28 mouse cellular contexts compared by ENCODE assay signal in the genomic region with DNA sequence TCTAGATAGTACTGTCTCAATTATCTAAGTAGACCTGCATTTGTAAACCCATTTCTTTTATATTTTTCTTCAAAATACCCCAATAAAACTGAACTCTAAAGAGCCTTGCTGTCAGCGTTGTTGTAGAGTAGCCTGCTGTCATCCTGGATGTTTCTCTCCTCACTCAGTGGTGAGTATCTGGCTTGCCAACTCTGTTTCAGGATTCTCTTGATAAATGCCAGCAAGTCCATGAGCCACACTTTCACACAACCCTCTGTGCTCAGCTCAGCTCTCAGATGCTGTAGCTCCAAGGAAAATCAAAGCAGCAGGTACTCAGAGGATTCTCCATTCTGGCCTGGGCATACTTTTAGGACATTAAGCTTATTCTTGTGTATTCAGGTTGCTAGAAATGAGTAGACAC.
A peak's percentile ranks its signal among the peaks of the same experiment; 100 is the strongest.
DNase-seq lines count a peak whose midpoint lies in the region; ATAC-seq and TF ChIP-seq lines count a peak whose summit lies in the region.
"Had no signal": no experiment of that assay in that cellular context is flagged by ENCODE, and none has a peak within 500 bp of the region (broad histone marks: within the 10 kb centered on the region; RNA-seq: fewer than 3 reads in every experiment).

No protein-coding gene starts in this region.

- DNase-seq in frontal cortex, postnatal 36 days (ENCODE audit: low spot score in 2 of 2), result no peak
- DNase-seq in left cerebral cortex, postnatal 4 days, result peak; percentile 23
- DNase-seq in left cerebral cortex, postnatal 36 days (ENCODE audit: low spot score in 2 of 2), result no peak
- peak; percentile 61 to 89 for DNase-seq in cerebellum, adult 2 months
- DNase-seq in cerebellum, postnatal 25 days, result peak; percentile 64 to 72
- no peak for DNase-seq in thymus, postnatal 4 days
- DNase-seq: adrenal gland, postnatal 25 days; gastrocnemius, adult 2 months; kidney, postnatal 25 days; layer of hippocampus, postnatal 36 days; lung, adult 18-20 months; lung, postnatal 10 days; retina, postnatal 1 day; right cerebral cortex, postnatal 25 days; spleen, adult 18-20 months; thymus, postnatal 14 days had no signal

- intact Hi-C loops in left cerebral cortex, postnatal 4 days (cut with DNase I), result no loop called here
- intact Hi-C loops in left cerebral cortex, postnatal 36 days (cut with DNase I), result no loop called here

- no peaks in the 10 kb centered on the region for H3K9me3 ChIP-seq in forebrain, embryonic 15.5 days
- H3K9me3 ChIP-seq: embryonic facial prominence, embryonic 10.5 days; heart, embryonic 10.5 days; intestine, embryonic 15.5 days; limb, embryonic 13.5 days; liver, embryonic 12.5 days; midbrain, embryonic 13.5 days; neural tube, embryonic 12.5 days had no signal

- H3K4me2 ChIP-seq in forebrain, embryonic 15.5 days (replicated peaks), result no peak overlapping the region
- H3K4me2 ChIP-seq: hindbrain, embryonic 14.5 days; intestine, embryonic 15.5 days; limb, embryonic 13.5 days; liver, embryonic 12.5 days; midbrain, embryonic 13.5 days; neural tube, embryonic 12.5 days had no signal

- 13% methylated on average over 1 of the region's 1 CpGs for WGBS in cerebellum, adult 2 months
- 82% methylated on average over 1 of the region's 1 CpGs for WGBS in forebrain, embryonic 15.5 days

- H3K27me3 ChIP-seq in cerebellum, adult 2 months (ENCODE audit: control insufficient read depth, insufficient read depth, low read length), result no peaks in the 10 kb centered on the region
- no peaks in the 10 kb centered on the region for H3K27me3 ChIP-seq in forebrain, embryonic 15.5 days
- H3K27me3 ChIP-seq: intestine, embryonic 15.5 days; limb, embryonic 13.5 days; liver, embryonic 12.5 days; midbrain, embryonic 13.5 days; neural tube, embryonic 12.5 days had no signal

- H3K9ac ChIP-seq in forebrain, embryonic 15.5 days (replicated peaks), result no peak overlapping the region
- H3K9ac ChIP-seq: hindbrain, embryonic 14.5 days; intestine, embryonic 15.5 days; limb, embryonic 13.5 days; liver, embryonic 12.5 days; midbrain, embryonic 13.5 days; neural tube, embryonic 12.5 days had no signal

- TF ChIP-seq CTCF in cerebellum, adult 2 months (IDR thresholded peaks at IDR 0.05; ENCODE audit: borderline replicate concordance, insufficient read depth, low read depth, low read length), result no peak

- H3K36me3 ChIP-seq in forebrain, embryonic 15.5 days, result no peaks in the 10 kb centered on the region
- H3K36me3 ChIP-seq: embryonic facial prominence, embryonic 10.5 days; heart, embryonic 10.5 days; intestine, embryonic 15.5 days; limb, embryonic 13.5 days; liver, embryonic 12.5 days; midbrain, embryonic 13.5 days; neural tube, embryonic 12.5 days had no signal

- no peak overlapping the region for H3K4me3 ChIP-seq in cerebellum, adult 2 months (replicated peaks; ENCODE audit: insufficient read depth, low read depth, low read length)
- no peak overlapping the region for H3K4me3 ChIP-seq in forebrain, embryonic 15.5 days
- H3K4me3 ChIP-seq: embryonic facial prominence, embryonic 10.5 days; gastrocnemius, adult 2 months; heart, embryonic 10.5 days; intestine, embryonic 15.5 days; layer of hippocampus, adult 2 months; limb, embryonic 13.5 days; liver, embryonic 12.5 days; midbrain, embryonic 13.5 days; neural tube, embryonic 12.5 days had no signal

- H3K4me1 ChIP-seq in cerebellum, adult 2 months (ENCODE audit: control insufficient read depth, insufficient read depth, low read length), result peaks cover 13% of the 10 kb centered on the region; the same call in 1 of the 2 replicates
- H3K4me1 ChIP-seq in forebrain, embryonic 15.5 days, result 0 out of 2 replicates have a peak, but pooled peaks cover 3% of the 10 kb centered on the region
- H3K4me1 ChIP-seq: intestine, embryonic 15.5 days; liver, embryonic 12.5 days; neural tube, embryonic 12.5 days had no signal

- peak; percentile 56; the same call in 1 of the 2 replicates for ATAC-seq in frontal cortex, adult (ENCODE audit: low TSS enrichment)
- no peak for ATAC-seq in forebrain, embryonic 15.5 days (replicated peaks)
- ATAC-seq: CD4-positive, CD25-positive, alpha-beta regulatory T cell, adult 4 months; intestine, embryonic 15.5 days; liver, embryonic 12.5 days; midbrain, embryonic 13.5 days had no signal

- TF ChIP-seq POLR2A in cerebellum, adult 2 months (IDR thresholded peaks at IDR 0.05; ENCODE audit: borderline replicate concordance, insufficient read depth, low read length), result no peak

- H3K27ac ChIP-seq in cerebellum, adult 2 months (ENCODE audit: insufficient read depth, low read length), result no peak overlapping the region
- no peak overlapping the region for H3K27ac ChIP-seq in forebrain, embryonic 15.5 days (replicated peaks)
- H3K27ac ChIP-seq: embryonic facial prominence, embryonic 10.5 days; gastrocnemius, adult 2 months; heart, embryonic 10.5 days; hindbrain, embryonic 14.5 days; intestine, embryonic 15.5 days; layer of hippocampus, adult 2 months; limb, embryonic 13.5 days; liver, embryonic 12.5 days; midbrain, embryonic 13.5 days; neural tube, embryonic 12.5 days had no signal

Comparison
In these comparisons a context has a peak if more than half of its experiments do, and no peak if none do; other contexts are left out.
1. DNase-seq: peak in left cerebral cortex, postnatal 4 days (single experiment), cerebellum, adult 2 months (2 of 2) and cerebellum, postnatal 25 days (2 of 2); none in frontal cortex, postnatal 36 days (0 of 2), left cerebral cortex, postnatal 36 days (0 of 2) and thymus, postnatal 4 days (single experiment).